Mouse (Mus musculus) stomach, postnatal 0 days (tissue): ENCODE measurements at regions not wholly inside any gene's neighbourhood (a gene's known extent, or its start where the extent isn't known, plus 50 kb on each side); places are given as distances from the start of the nearest gene placed in this dataset.
A peak's percentile ranks its signal among the peaks of the same experiment; 100 is the strongest.

Experiments used
- ATAC-seq: fragments of 200-750 bp; cut with Nextera tagmentation; 2 replicates; pipeline ENCODE4 v1.8.0; 2017; ENCODE audit not compliant: low FRiP score, low TSS enrichment
- DNase-seq: peaks from one replicate; pipeline ENCODE4 v3.0.0-alpha.2; 2016; ENCODE audit warnings: low spot score
- H3K27ac ChIP-seq: fragments of 300-500 bp; sonication (generic); replicated peaks from 2 replicates; pipeline ENCODE4 v1.5.1; 2014; ENCODE audit warnings: mild to moderate bottlenecking, control low read depth
- H3K27me3 ChIP-seq: fragments of 300-500 bp; sonication (generic); 2 replicates; pipeline ENCODE4 v1.6.1; 2014; ENCODE audit warnings: low read length; ENCODE audit not compliant: control insufficient read depth, insufficient read depth
- H3K36me3 ChIP-seq: fragments of 300-500 bp; sonication (generic); 2 replicates; pipeline ENCODE4 v1.6.1; 2014; ENCODE audit warnings: low read length, mixed read lengths; ENCODE audit not compliant: control insufficient read depth, insufficient read depth
- H3K4me1 ChIP-seq: fragments of 300-500 bp; sonication (generic); replicated peaks from 2 replicates; pipeline ENCODE4 v1.6.1; 2014; ENCODE audit warnings: antibody characterized with exemption; ENCODE audit not compliant: control insufficient read depth, insufficient read depth
- H3K4me2 ChIP-seq: fragments of 300-500 bp; sonication (generic); replicated peaks from 2 replicates; pipeline ENCODE4 v1.6.1; 2014; ENCODE audit warnings: low read depth, mild to moderate bottlenecking, control low read depth, moderate library complexity
- H3K4me3 ChIP-seq: fragments of 300-500 bp; sonication (generic); 2 replicates; pipeline ENCODE4 v1.5.1; 2014; ENCODE audit warnings: low read depth, low read length, control low read depth
- H3K9ac ChIP-seq: fragments of 300-500 bp; sonication (generic); 2 replicates; pipeline ENCODE4 v1.6.1; 2014; ENCODE audit warnings: mild to moderate bottlenecking, low read length, control low read depth, mixed read lengths
- H3K9me3 ChIP-seq: fragments of 300-500 bp; sonication (generic); 2 replicates; pipeline ENCODE4 v1.6.1; 2016; ENCODE audit warnings: low read length; ENCODE audit not compliant: control insufficient read depth
- CTCF ChIP-seq: IDR thresholded peaks from 2 replicates; pipeline ENCODE4 v1.5.1; 2016; ENCODE audit warnings: antibody characterized with exemption, low read depth, mild to moderate bottlenecking, moderate library complexity
- EP300 ChIP-seq: optimal IDR thresholded peaks from 2 replicates; pipeline ENCODE3; 2016; ENCODE audit warnings: antibody characterized with exemption
- WGBS: fragments of 180-500 bp; shearing (Covaris S2); extraction: QIAGEN DNeasy Blood & Tissue Kit; methylation state at CpG from one replicate; pipeline ENCODE4 v1.1.7; 2014; 5-methylcytosine and 5-hydroxymethylcytosine counted together

- TF ChIP-seq CTCF (no peak), EP300 (no peak)
Measured at GRCm38 (mm10) chr3:150431291-150431690, 1006.4 kb upstream of the Adgrl4 start.

GRCm38 (mm10) chr3:150435199-150435598, 1002.5 kb upstream of the Adgrl4 start:
- no peaks in the 10 kb centered on the region for H3K4me1 ChIP-seq
- no peaks in the 10 kb centered on the region for H3K9me3 ChIP-seq
- no peak overlapping the region for H3K27ac ChIP-seq
- TF ChIP-seq CTCF (peak; percentile 65), EP300 (no peak)
- H3K9ac ChIP-seq: no peak overlapping the region
- H3K4me2 ChIP-seq: no peak overlapping the region
- no peak for ATAC-seq
- DNase-seq: no peak
- WGBS: 70% methylated on average over 1 of the region's 1 CpGs
- no peaks in the 10 kb centered on the region for H3K36me3 ChIP-seq
- no peak overlapping the region for H3K4me3 ChIP-seq
- no peaks in the 10 kb centered on the region for H3K27me3 ChIP-seq

More at GRCm38 (mm10) chr3:150431291-150431690, 1006.4 kb upstream of the Adgrl4 start:
- no peaks in the 10 kb centered on the region for H3K36me3 ChIP-seq
- no peak overlapping the region for H3K4me3 ChIP-seq
- no peak overlapping the region for H3K27ac ChIP-seq
- DNase-seq (no peak), ATAC-seq (no peak)
- no peak overlapping the region for H3K9ac ChIP-seq
- no peak overlapping the region for H3K4me2 ChIP-seq
- H3K4me1 ChIP-seq: no peaks in the 10 kb centered on the region
- no peaks in the 10 kb centered on the region for H3K27me3 ChIP-seq
- no peaks in the 10 kb centered on the region for H3K9me3 ChIP-seq
- 86% methylated on average over 6 of the region's 6 CpGs for whole genome bisulfite sequencing

GRCm38 (mm10) chr3:150435818-150436607, 1001.7 kb upstream of the Adgrl4 start:
- ATAC-seq (no peak), DNase-seq (no peak)
- H3K27me3 ChIP-seq: no peaks in the 10 kb centered on the region
- H3K27ac ChIP-seq: no peak overlapping the region
- H3K4me1 ChIP-seq: no peaks in the 10 kb centered on the region
- WGBS: 89% methylated on average over 6 of the region's 6 CpGs
- no peak overlapping the region for H3K4me2 ChIP-seq
- TF ChIP-seq EP300: no peak
- TF ChIP-seq CTCF: no peak
- no peak overlapping the region for H3K9ac ChIP-seq
- no peaks in the 10 kb centered on the region for H3K36me3 ChIP-seq
- H3K4me3 ChIP-seq: no peak overlapping the region
- no peaks in the 10 kb centered on the region for H3K9me3 ChIP-seq
